In genomic region chr4:54979771-54980472, GRCm38 (mm10) we compare ENCODE assay signal across 9 mouse cellular contexts. TPM values are rescaled to one million over a fixed set of nuclear protein-coding genes. Genes with fewer than 3 reads are reported as not detected.
DNase-seq lines count a peak whose midpoint lies in the region; ATAC-seq and TF ChIP-seq lines count a peak whose summit lies in the region.
"Had no signal": no experiment of that assay in that cellular context is flagged by ENCODE, and none has a peak within 500 bp of the region (broad histone marks: within the 10 kb centered on the region; RNA-seq: fewer than 3 reads in every experiment).

No protein-coding gene starts in this region.

- no peak for TF ChIP-seq CTCF in stomach, postnatal 0 days (IDR thresholded peaks at IDR 0.05; ENCODE audit: low read depth)
- no peak for TF ChIP-seq CTCF in midbrain, postnatal 0 days (IDR thresholded peaks at IDR 0.05)

- H3K36me3 ChIP-seq in embryonic facial prominence, embryonic 15.5 days: no peaks in the 10 kb centered on the region
- H3K36me3 ChIP-seq in stomach, postnatal 0 days (ENCODE audit: control insufficient read depth, insufficient read depth, low read length): no peaks in the 10 kb centered on the region
- peaks cover 2% of the 10 kb centered on the region; the same call in 1 of the 2 replicates for H3K36me3 ChIP-seq in midbrain, postnatal 0 days (ENCODE audit: insufficient read depth, low read length)
- H3K36me3 ChIP-seq: limb, embryonic 15.5 days had no signal

- 55% methylated on average over 13 of the region's 13 CpGs for WGBS in embryonic facial prominence, embryonic 15.5 days
- WGBS in stomach, postnatal 0 days: 50% methylated on average over 13 of the region's 13 CpGs
- 84% methylated on average over 13 of the region's 13 CpGs for WGBS in midbrain, postnatal 0 days

- intact Hi-C loops in heart, postnatal 14 days (cut with DNase I): loop anchor here (5.0 kb wide), 1 partner anchor 33 kb away; the partner anchor contains the start of gene Zfp462

- no peak for TF ChIP-seq EP300 in stomach, postnatal 0 days (optimal IDR thresholded peaks at IDR 0.05)

- H3K9me3 ChIP-seq in embryonic facial prominence, embryonic 15.5 days (replicated peaks): no peaks in the 10 kb centered on the region
- H3K9me3 ChIP-seq in stomach, postnatal 0 days (ENCODE audit: control insufficient read depth, low read length): no peaks in the 10 kb centered on the region
- no peaks in the 10 kb centered on the region for H3K9me3 ChIP-seq in midbrain, postnatal 0 days (ENCODE audit: low read length)
- H3K9me3 ChIP-seq: limb, embryonic 15.5 days had no signal

- H3K4me3 ChIP-seq in embryonic facial prominence, embryonic 15.5 days (replicated peaks): no peak overlapping the region
- no peak overlapping the region for H3K4me3 ChIP-seq in stomach, postnatal 0 days (ENCODE audit: low read depth, low read length)
- H3K4me3 ChIP-seq in midbrain, postnatal 0 days (ENCODE audit: low read depth, low read length): no peak overlapping the region
- H3K4me3 ChIP-seq: limb, embryonic 15.5 days had no signal

- H3K4me2 ChIP-seq in embryonic facial prominence, embryonic 15.5 days (replicated peaks): no peak overlapping the region
- no peak overlapping the region for H3K4me2 ChIP-seq in stomach, postnatal 0 days (replicated peaks; ENCODE audit: low read depth)
- no peak overlapping the region for H3K4me2 ChIP-seq in midbrain, postnatal 0 days (ENCODE audit: low read depth, low read length, poor library complexity, severe bottlenecking)
- H3K4me2 ChIP-seq: limb, embryonic 15.5 days had no signal

- H3K9ac ChIP-seq in embryonic facial prominence, embryonic 15.5 days: no peak overlapping the region
- no peak overlapping the region for H3K9ac ChIP-seq in stomach, postnatal 0 days (ENCODE audit: low read length)
- no peak overlapping the region for H3K9ac ChIP-seq in midbrain, postnatal 0 days (replicated peaks; ENCODE audit: low read length, poor library complexity, severe bottlenecking)
- H3K9ac ChIP-seq: limb, embryonic 15.5 days had no signal

- H3K27me3 ChIP-seq in embryonic facial prominence, embryonic 15.5 days: no peaks in the 10 kb centered on the region
- H3K27me3 ChIP-seq in stomach, postnatal 0 days (ENCODE audit: control insufficient read depth, insufficient read depth, low read length): no peaks in the 10 kb centered on the region
- no peaks in the 10 kb centered on the region for H3K27me3 ChIP-seq in midbrain, postnatal 0 days (ENCODE audit: insufficient read depth, low read length)
- H3K27me3 ChIP-seq: limb, embryonic 15.5 days had no signal

- peaks cover 20% of the 10 kb centered on the region for H3K4me1 ChIP-seq in embryonic facial prominence, embryonic 15.5 days
- H3K4me1 ChIP-seq in stomach, postnatal 0 days (replicated peaks; ENCODE audit: control insufficient read depth, insufficient read depth): no peaks in the 10 kb centered on the region
- peaks cover 7% of the 10 kb centered on the region; the same call in 1 of the 2 replicates for H3K4me1 ChIP-seq in midbrain, postnatal 0 days (ENCODE audit: insufficient read depth, low read length)

- no peak overlapping the region; the same call in 1 of the 2 replicates for H3K27ac ChIP-seq in embryonic facial prominence, embryonic 15.5 days (replicated peaks)
- no peak overlapping the region for H3K27ac ChIP-seq in stomach, postnatal 0 days (replicated peaks)
- no peak overlapping the region for H3K27ac ChIP-seq in midbrain, postnatal 0 days (ENCODE audit: low read depth, low read length)
- H3K27ac ChIP-seq: limb, embryonic 15.5 days had no signal

- DNase-seq in ovary, postnatal 36 days (ENCODE audit: low spot score): peak; percentile 29
- no peak for DNase-seq in ovary, postnatal 10 days (ENCODE audit: low spot score)
- peak; percentile 64 to 77 for DNase-seq in heart, postnatal 14 days
- peak; percentile 47 for DNase-seq in stomach, postnatal 0 days (ENCODE audit: low spot score)
- no peak for DNase-seq in c-Kit-positive CD71-positive TER-119-positive erythroid progenitor cells, embryonic 14.5 days (ENCODE audit: low spot score)
- no peak for DNase-seq in midbrain, postnatal 0 days (ENCODE audit: low spot score)

- peak; percentile 57; the same call in 1 of the 2 replicates for ATAC-seq in embryonic facial prominence, embryonic 15.5 days (ENCODE audit: insufficient number of reproducible peaks, low FRiP score, low TSS enrichment, low read depth)
- ATAC-seq in stomach, postnatal 0 days (ENCODE audit: low FRiP score, low TSS enrichment): peak; percentile 80
- ATAC-seq in megakaryocyte, adult 5-6 weeks (ENCODE audit: poor library complexity, severe bottlenecking): no peak
- ATAC-seq in midbrain, postnatal 0 days (ENCODE audit: low FRiP score): no peak

RNA-seq across cellular contexts. Expression of gene Zfp462, which starts 35.1 kb away (rescaled TPM):
- polyA plus RNA-seq in embryonic facial prominence, embryonic 15.5 days (2015; fragmentation: Nextera tagmentation; extraction: Ambion mirVana): 3.5 and 3.7 TPM in 2 replicates
- total RNA-seq in heart, postnatal 14 days (2021): 10 to 100 TPM; 13.0 TPM
- polyA plus RNA-seq in stomach, postnatal 0 days (2015; fragmentation: Nextera tagmentation; extraction: Ambion mirVana): 0.93 and 1.1 TPM in 2 replicates
- 0.04 TPM in 1 of 2 replicates, not detected in the other for total RNA-seq in megakaryocyte, adult 5-6 weeks (2015)
- not detected in 2 replicates for total RNA-seq in megakaryocyte, adult 5-6 weeks (2017)
- 51.5 and 55.2 TPM in 2 replicates for total RNA-seq in midbrain, postnatal 0 days (2014; rRNA removed)
- polyA plus RNA-seq in midbrain, postnatal 0 days (2015; fragmentation: Nextera tagmentation; extraction: Ambion mirVana): 6.2 and 9.1 TPM in 2 replicates

Comparison
In these comparisons a context has a peak if more than half of its experiments do, and no peak if none do; other contexts are left out.
1. DNase-seq: peak in ovary, postnatal 36 days (single experiment), heart, postnatal 14 days (2 of 2) and stomach, postnatal 0 days (single experiment); none in ovary, postnatal 10 days (single experiment), c-Kit-positive CD71-positive TER-119-positive erythroid progenitor cells, embryonic 14.5 days (single experiment) and midbrain, postnatal 0 days (single experiment).
2. ATAC-seq: peak in embryonic facial prominence, embryonic 15.5 days (single experiment) and stomach, postnatal 0 days (single experiment); none in megakaryocyte, adult 5-6 weeks (single experiment) and midbrain, postnatal 0 days (single experiment).
3. RNA of gene Zfp462, which starts 35.1 kb away (total RNA-seq): 51.5 to 55.2 TPM in midbrain, postnatal 0 days and 13.0 TPM in heart, postnatal 14 days; 0.04 TPM in megakaryocyte, adult 5-6 weeks; every median in the first group is over 10 times any median in the second.